Mouse (Mus musculus) cerebellum, adult 11-12 months (tissue): ENCODE results near the gene Prmt1.
"Not testable (repeated sequence)": the region's sequence is repeated elsewhere in the genome, so short reads cannot be mapped to it uniquely, and the experiment has no call there.

Source experiments
- DNase-seq: peaks from one replicate; pipeline ENCODE4 v3.0.0; 2022

Gene Prmt1

DNA sequence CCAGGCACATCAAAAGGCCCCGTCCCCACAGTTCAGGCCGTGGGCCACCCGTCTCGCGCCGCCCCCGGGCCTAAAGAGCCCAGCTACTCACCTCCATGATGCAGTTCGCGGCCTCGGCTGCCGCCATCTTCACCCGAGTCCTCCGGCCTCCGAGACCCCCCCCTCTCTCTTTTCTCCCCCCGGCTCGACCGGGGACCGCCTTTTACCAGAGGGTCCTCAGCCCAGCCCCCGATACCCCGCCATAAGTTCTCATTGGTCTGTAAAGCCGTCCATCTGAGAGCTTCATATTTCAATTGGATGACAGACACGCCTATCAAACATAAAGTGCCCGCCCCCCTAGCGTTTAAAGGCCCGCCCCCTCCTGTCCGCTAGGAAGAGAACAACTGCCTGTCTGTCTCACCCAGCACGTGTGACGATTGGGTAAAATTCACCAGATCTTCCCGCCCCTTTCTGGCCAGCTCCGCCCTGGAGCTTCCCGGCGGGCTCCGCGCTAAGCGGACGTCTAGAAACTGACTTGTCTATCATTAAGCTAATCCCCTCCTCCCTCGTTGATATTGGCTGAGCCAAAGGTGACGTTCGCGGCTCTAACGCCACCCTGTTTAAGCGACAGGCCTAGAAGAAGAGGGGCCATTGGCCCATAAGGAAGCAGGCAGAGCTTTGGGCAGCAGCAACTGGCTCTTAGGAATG lies at the start of gene Prmt1:
Gene Prmt1 (minus strand): TSS at position 377 of the 687 bp plus-strand sequence.
- DNase-seq: peak; percentile 100

DNA sequence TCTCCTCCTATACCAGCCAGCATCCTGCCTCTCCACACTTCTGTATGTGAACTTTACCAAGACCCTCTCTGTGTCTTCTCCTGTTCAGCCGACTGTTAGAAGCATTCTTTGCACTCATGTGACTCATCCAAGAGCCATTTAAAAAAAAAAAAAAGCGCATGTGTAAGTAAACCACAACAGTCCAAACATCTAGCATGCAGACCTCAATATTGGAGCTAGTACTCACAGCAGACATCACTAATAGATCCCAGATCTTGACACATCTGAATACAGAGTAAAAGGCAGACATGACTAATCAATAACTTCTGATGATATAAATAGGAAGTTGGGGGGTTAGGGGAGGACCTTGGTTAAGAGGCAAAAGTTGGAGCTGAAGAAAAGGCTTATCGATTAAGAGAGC lies 49.3 kb upstream of the Prmt1 start:
- no peak for DNase-seq

DNA sequence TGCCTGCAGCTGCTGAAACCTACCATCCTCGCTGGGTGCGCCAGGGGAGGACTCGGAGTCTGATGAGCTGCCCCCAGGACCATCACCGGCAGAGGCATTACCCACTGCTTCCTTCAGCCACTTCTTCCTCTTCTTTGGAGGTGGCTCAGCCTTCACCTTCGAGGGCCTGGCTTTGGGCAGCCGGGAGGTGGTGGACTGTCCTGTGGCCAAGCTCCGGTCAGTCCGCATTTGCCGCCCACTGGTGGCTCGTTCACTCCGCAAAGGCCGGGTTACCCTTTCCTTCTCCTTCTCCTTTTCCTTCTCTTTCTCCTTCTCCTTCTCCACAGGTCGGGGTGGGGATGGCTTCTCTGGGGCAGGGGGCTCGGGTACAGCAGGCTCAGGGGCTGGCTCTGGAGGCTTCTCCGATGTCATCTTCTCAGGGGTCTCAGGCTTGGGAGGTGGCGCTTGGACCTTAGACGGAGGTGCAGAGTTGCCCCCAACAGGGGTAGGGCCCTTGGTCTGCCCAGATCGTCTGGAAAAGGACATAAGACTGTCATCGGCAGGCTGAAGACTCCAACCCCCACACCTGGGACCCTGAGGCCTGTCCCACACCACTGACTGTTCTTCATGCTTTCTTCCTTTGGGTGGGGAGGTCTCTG lies 47.5 kb upstream of the Prmt1 start:
- DNase-seq: no peak

DNA sequence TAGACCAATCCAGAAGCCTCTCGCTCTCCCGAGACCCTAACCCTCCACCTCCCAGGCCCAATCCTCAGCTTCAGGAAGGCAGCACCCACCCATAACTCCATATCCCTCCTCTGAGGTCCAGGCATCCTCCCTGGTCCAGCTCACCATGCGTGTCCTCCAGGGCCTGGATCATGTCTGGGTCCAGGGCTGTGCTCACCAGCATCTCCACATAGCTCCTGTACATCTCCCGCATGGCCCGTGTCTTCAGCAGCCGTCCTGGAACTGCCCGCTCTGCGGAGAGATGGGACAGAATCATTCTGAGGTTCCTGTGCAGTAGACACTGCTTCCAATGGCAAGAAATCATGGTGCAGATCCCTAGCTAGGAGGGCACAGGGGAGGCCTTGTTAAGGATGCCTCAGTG lies 44.5 kb upstream of the Prmt1 start:
- no peak for DNase-seq

DNA sequence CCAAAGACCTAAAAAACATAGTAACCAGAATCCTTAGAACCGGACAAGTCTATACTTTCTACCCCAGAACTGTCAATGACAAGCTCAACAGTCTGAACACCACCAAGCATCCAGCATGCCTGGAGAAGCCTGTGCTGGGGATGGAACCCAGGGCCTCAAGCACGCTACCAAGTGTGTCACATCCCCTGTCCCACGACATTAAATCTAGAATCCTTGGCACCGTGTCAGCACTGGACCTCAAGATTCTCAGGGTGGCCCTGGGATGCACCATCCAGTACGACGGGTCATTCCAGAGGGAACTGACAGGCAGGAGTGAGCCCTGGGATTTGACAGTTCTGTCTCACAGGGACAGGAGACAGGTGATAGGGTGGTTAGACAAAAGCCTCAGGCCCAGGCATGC lies 43.6 kb upstream of the Prmt1 start:
- DNase-seq: no peak

DNA sequence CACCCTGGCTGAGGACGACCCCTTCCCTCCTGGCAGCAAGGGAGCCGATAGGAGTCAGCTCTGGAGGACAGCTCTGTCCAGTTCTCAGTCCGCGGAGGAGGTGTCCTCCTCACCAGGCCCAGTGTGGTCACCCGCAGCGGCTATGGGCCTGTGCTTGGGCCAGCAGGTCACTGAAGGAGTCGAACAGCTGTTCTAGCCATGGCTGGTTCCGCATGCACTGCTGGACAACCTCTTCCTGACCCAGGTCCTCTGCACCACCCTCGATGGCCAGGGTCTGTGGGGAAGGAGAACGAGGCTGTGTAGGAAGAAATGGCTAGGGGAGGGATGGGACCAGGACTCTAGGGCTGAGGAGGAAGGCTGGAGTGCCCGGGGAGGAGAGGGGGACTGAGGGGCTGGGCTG lies 42.0 kb upstream of the Prmt1 start:
- peak; percentile 14 for DNase-seq

DNA sequence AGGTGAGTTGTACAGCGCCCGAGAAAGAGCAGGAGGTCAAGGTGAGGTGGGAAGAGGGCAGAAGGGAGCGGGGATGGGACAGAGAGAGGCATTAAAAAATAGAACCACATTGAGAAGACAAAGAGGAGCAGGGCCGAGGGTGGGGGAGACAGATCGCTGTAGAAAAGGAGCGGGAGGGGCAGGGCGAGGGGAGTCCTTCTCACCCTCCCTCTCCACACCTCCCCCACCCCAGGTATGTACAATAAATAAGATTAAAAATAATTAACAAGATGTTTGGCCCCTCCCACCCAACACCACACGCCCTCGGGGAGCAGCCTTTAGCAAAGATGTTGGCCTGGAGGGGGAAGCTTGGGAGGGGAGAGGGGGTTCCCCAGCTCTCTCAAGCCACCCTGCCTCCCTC lies 41.4 kb upstream of the Prmt1 start:
- no peak for DNase-seq

DNA sequence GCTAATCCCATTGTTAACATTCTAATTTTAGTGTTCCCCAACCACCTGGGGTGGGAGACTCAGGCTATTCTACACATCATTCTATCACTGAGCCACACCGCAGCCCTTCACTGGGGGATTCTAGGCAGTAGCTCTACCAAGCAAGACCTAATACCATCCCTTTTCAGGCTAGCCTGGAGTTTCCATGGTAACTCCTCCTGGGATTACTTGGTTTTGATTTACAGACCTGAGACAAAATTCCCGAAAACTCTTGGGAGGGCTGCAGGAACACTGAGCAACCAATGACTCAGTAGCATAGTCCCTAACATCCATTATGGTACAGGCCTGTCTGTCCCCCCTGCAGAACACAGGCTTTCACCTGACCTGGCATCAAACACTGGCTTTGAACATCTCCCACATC lies 39.9 kb upstream of the Prmt1 start:
- no peak for DNase-seq

GRCm38 (mm10) chr7:45025601-45026220 lies 39.3 kb upstream of the Prmt1 start:
- peak; percentile 32 for DNase-seq

DNA sequence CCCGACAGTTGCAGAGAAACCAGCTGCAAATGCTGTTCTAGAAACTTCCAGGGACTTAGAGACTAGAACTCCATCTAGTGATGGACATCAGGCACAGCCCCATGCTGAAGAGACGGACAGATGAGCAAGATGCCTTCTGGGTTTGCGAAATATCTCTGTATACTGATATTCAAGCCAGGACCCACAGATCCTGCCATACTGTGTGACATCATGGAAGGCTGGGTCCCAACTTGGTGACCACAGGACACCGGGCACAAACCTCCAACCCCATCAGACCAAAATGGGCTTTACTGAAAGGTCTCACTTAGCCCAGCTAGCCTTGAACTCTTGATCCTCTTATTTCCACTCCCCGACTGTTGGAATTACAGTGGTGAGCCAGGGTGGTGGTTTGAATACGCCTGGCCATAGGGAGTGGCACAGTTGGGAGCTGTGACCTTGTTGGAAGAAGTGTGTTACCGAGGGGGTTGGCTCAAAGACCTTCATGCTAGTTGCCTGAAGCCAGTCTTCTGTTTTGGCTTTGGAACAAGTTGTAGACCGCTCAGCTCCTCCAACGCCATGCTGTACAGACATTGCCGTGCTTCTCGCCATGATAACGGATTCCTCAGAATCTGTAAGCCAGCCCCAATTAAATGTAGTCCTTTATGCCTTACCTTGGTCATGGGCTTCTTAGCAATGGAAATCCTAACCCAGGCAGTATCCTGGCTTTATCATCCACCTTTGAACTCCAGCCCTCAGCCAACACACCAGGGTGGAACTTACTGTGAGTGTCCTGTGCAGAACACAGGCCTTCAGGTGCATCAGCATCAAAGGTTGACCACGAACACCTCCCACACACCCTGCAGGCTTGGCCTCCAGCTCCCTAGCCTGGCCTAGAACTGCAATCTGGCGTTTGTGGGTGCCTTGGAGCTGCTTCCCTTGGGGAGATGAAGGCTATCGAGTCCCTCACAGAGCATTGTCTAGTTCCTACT lies 38.2 kb upstream of the Prmt1 start:
- DNase-seq: no peak

DNA sequence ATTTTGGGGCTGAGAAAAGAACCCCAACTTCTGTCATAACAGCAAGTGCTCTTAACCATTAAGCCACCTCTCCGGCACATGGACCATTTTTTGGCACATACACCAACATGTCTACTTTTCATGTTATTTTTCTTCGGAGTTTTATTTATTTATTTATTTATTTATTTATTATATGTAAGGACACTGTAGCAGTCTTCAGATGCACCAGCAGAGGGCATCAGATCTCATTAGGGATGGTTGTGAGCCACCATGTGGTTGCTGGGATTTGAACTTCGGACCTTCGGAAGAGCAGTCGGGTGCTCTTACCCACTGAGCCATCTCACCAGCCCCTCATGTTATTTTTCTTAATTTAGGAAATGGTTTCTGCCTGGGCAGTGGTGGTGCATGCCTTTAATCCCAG lies 37.3 kb upstream of the Prmt1 start:
- DNase-seq: not testable (repeated sequence)

DNA sequence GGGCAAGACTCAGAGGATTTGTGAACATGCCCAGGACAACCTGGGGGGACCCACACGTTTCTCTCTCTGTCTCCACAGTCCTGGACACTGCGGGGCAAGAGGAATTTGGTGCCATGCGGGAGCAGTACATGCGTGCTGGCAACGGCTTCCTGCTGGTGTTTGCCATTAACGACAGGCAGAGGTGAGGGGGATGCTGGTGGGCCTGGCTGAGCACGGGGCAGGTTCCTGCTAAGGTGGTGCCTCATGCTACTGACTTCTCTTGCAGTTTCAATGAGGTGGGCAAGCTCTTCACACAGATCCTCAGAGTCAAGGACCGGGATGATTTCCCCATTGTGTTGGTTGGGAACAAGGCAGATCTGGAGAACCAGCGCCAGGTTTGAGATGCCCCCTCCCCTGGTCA lies 33.9 kb upstream of the Prmt1 start:
- peak; percentile 52 for DNase-seq

DNA sequence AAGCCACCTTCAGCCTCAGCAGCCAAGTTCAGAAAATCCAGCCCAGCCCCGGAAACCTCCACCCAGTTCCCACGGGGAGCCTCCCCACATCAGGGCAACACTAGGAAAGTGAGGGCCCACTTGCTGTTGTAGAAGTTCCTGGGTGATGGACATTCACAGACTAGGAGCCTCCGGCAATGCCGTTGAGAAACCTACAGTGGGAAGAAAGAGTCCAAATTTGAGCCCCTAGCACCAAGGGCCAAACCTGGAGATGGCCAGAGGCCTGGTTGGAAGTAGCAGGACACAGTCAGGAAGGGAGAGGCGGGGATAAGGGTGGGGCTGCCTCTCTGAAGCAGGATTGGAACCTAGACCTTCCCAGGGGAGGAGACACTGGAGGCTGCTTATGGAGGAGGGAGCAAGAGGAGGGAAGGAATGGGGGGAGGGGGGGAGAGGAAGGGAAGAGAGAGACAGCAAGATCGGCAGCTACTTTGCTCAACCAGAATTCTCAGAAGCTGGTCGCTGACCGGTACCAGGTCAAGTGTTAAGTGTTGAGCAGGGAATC lies 32.7 kb upstream of the Prmt1 start:
- DNase-seq: peak; percentile 55

GRCm38 (mm10) chr7:45017242-45018061 lies 31.1 kb upstream of the Prmt1 start, which contains the start of gene Rras:
TSS of gene Rras (plus strand) at chr7:45017961.
- peak; percentile 91 for DNase-seq

DNA sequence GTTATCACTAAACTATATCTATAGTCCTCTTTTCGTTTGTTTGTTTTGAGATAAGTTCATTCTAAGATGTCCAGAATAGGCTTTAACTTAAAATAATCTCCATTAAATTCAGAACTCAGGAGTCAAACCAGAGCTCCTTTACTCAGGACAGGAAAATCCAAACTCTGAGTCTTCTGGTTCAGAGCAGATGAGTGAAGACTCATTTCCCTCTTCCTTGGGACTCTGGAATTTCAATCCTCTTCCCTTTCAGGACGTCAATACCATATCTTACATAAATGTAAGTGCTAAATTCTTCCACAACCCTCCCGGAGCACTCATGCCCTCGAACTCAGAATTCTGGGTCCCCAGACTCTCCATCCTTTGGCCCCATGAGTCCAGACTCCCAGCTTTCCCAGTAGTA lies 30.4 kb upstream of the Prmt1 start:
- DNase-seq: no peak

GRCm38 (mm10) chr7:45015957-45016612 lies 29.7 kb upstream of the Prmt1 start, which contains the start of gene Scaf1:
TSS of gene Scaf1 (minus strand) at chr7:45016363.
- DNase-seq: peak; percentile 100

DNA sequence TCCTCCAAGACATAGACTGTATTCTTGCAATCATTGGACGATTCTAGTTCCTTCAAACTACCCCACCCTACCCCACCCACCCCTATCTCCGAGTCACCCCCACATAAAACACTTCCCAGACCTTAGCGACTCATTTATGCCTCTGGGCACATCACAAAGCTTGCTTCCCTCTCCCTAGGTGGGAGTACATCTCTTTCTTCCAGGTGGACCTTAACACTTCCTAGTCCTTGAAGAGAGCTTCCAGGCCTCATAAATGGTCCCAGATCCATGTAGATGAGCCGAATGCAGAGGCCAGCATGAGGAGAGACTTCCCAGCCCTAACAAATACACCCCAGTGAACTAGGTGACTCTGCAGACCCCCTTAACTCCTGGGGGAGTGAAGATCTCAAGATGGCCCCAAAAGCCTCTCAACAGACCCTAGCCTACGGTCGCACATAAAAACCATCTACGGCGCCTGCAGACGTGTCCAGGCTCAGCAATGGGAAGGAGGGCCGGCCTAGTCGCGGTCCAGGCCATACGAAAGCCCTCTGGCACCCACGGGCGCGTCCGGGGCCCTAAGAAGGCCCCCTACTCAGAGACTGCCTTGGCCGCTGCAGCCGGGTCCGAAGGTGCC lies 29.1 kb upstream of the Prmt1 start:
- no peak for DNase-seq

DNA sequence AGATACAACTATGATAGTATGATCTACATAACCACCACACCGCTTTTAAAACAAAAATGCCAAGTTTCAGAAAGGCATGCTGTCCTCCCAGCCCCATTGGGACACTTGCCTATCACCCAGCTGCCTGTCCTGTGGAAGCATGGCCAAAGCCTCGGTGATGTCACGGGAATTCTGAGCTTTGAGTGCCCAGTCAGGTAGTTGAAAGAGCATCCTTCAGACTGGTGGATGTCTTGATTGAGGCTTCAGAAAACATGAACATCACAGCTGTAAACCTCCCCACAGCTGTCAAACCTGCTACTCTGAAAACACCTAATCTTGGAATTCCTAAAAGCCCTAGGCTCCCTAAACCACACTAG lies 27.7 kb upstream of the Prmt1 start:
- peak; percentile 48 for DNase-seq

- peak; percentile 51 for DNase-seq
Observed at GRCm38 (mm10) chr7:45013366-45014095, 27.2 kb upstream of the Prmt1 start.

- DNase-seq: peak; percentile 55
Observed at GRCm38 (mm10) chr7:45012824-45013223, 26.5 kb upstream of the Prmt1 start.
